Mouse (Mus musculus) CH12.LX (cell line): ENCODE results near the gene Borcs8. TPM values are rescaled to one million over a fixed set of nuclear protein-coding genes. Genes with fewer than 3 reads are reported as not detected.

Source experiments
- DNase-seq: peaks from one replicate; pipeline ENCODE4 v3.0.0-alpha.2; 2013; ENCODE audit errors: extremely low read depth
- H3K27ac ChIP-seq: 2 replicates; pipeline ENCODE4 v1.5.1; 2012; ENCODE audit warnings: low read depth, mild to moderate bottlenecking, control low read depth, moderate library complexity; ENCODE audit not compliant: insufficient read depth
- H3K27me3 ChIP-seq: replicated peaks from 2 replicates; pipeline ENCODE3; 2012; ENCODE audit warnings: inconsistent platforms
- H3K36me3 ChIP-seq, 2 experiments: replicated peaks in 1 of 2; 2 replicates each; pipeline versions ENCODE3 to v1.6.1; 2012; ENCODE audit warnings: inconsistent platforms in 1 of 2, low read length in 1 of 2, mild to moderate bottlenecking in 1 of 2, mixed read lengths in 1 of 2, moderate library complexity in 1 of 2; ENCODE audit not compliant: control insufficient read depth in 1 of 2, insufficient read depth in 1 of 2
- H3K4me1 ChIP-seq, 2 experiments: 2 replicates each; pipeline ENCODE4 v1.6.1; 2012; ENCODE audit warnings: inconsistent platforms in 1 of 2, moderate library complexity in 1 of 2; ENCODE audit not compliant: insufficient read depth in 2 of 2, control insufficient read depth in 1 of 2
- H3K4me2 ChIP-seq: 2 replicates; pipeline ENCODE4 v1.6.1; 2012; ENCODE audit warnings: low read depth, mild to moderate bottlenecking, control low read depth; ENCODE audit not compliant: poor library complexity, insufficient read depth, severe bottlenecking
- H3K4me3 ChIP-seq, 3 experiments: fragments of 150-350 bp in 1 of 3; sonication (generic) in 1 of 3; replicated peaks in 1 of 3; 2 replicates each; pipeline versions ENCODE3 to v1.5.1; 2011 to 2012; ENCODE audit warnings: low read depth in 2 of 3, low read length in 2 of 3, mild to moderate bottlenecking in 2 of 3, moderate library complexity in 2 of 3, control low read depth in 1 of 3, improper control_type of control experiment in 1 of 3, inconsistent platforms in 1 of 3, mixed read lengths in 1 of 3; ENCODE audit not compliant: poor library complexity in 1 of 3
- H3K79me2 ChIP-seq: replicated peaks from 2 replicates; pipeline ENCODE4 v1.6.1; 2012; ENCODE audit warnings: mild to moderate bottlenecking, moderate library complexity; ENCODE audit not compliant: control insufficient read depth, poor library complexity, insufficient read depth, severe bottlenecking; ENCODE audit errors: extremely low read depth
- H3K9ac ChIP-seq: 2 replicates; pipeline ENCODE4 v1.6.1; 2012; ENCODE audit warnings: low read depth, mild to moderate bottlenecking, control low read depth, moderate library complexity; ENCODE audit not compliant: insufficient read depth
- H3K9me3 ChIP-seq: replicated peaks from 2 replicates; pipeline ENCODE3; 2012; ENCODE audit warnings: low read length, inconsistent platforms, mixed read lengths
- BHLHE40 ChIP-seq: IDR thresholded peaks from 2 replicates; pipeline ENCODE4 v1.6.1; 2011; ENCODE audit warnings: mild to moderate bottlenecking, low read depth, low read length, improper control_type of control experiment
- CHD1 ChIP-seq: IDR thresholded peaks from 2 replicates; pipeline ENCODE4 v1.6.1; 2012; ENCODE audit warnings: low read depth, low read length, improper control_type of control experiment, inconsistent platforms
- CHD2 ChIP-seq: IDR thresholded peaks from 2 replicates; pipeline ENCODE4 v1.6.1; 2011; ENCODE audit warnings: low read length, improper control_type of control experiment
- CTCF ChIP-seq, 2 experiments: IDR thresholded peaks in 1 of 2; conservative IDR thresholded peaks in 1 of 2; 2 replicates each; pipeline ENCODE4 v1.5.1; 2011 to 2012; ENCODE audit warnings: low read depth in 2 of 2, low read length in 2 of 2, improper control_type of control experiment in 1 of 2, inconsistent platforms in 1 of 2, mild to moderate bottlenecking in 1 of 2, moderate library complexity in 1 of 2
- E2F4 ChIP-seq: IDR thresholded peaks from 2 replicates; pipeline ENCODE4 v1.6.1; 2011; ENCODE audit warnings: low read depth, low read length, improper control_type of control experiment; ENCODE audit not compliant: insufficient replicate concordance
- GABPA ChIP-seq: IDR thresholded peaks from 2 replicates; pipeline ENCODE4 v1.6.1; 2012; ENCODE audit warnings: low read depth, low read length, improper control_type of control experiment, inconsistent platforms; ENCODE audit not compliant: insufficient replicate concordance
- HCFC1 ChIP-seq: IDR thresholded peaks from 2 replicates; pipeline ENCODE4 v1.6.1; 2012; ENCODE audit warnings: low read depth, mild to moderate bottlenecking, inconsistent platforms, low read length, improper control_type of control experiment
- KAT2A ChIP-seq: IDR thresholded peaks from 2 replicates; pipeline ENCODE4 v1.6.1; 2012; ENCODE audit warnings: low read length, improper control_type of control experiment, inconsistent platforms; ENCODE audit not compliant: insufficient replicate concordance
- MAFK ChIP-seq: IDR thresholded peaks from 2 replicates; pipeline ENCODE4 v1.6.1; 2011; ENCODE audit warnings: low read length, improper control_type of control experiment; ENCODE audit not compliant: insufficient replicate concordance
- MAX ChIP-seq: IDR thresholded peaks from 2 replicates; pipeline ENCODE4 v1.6.1; 2011; ENCODE audit warnings: low read length, improper control_type of control experiment
- MAZ ChIP-seq: IDR thresholded peaks from 2 replicates; pipeline ENCODE4 v1.6.1; 2012; ENCODE audit warnings: low read depth, mild to moderate bottlenecking, inconsistent platforms, low read length, improper control_type of control experiment, moderate library complexity
- MXI1 ChIP-seq: IDR thresholded peaks from 2 replicates; pipeline ENCODE4 v1.6.1; 2011; ENCODE audit warnings: mild to moderate bottlenecking, low read depth, low read length, improper control_type of control experiment
- NRF1 ChIP-seq: IDR thresholded peaks from 2 replicates; pipeline ENCODE4 v1.6.1; 2014; ENCODE audit warnings: low read depth, mild to moderate bottlenecking, inconsistent platforms, low read length, improper control_type of control experiment, moderate library complexity
- PAX5 ChIP-seq: IDR thresholded peaks from 2 replicates; pipeline ENCODE4 v1.6.1; 2012; ENCODE audit warnings: low read length, inconsistent platforms, mixed read lengths
- POLR2A ChIP-seq: IDR thresholded peaks from 2 replicates; pipeline ENCODE4 v1.6.1; 2011; ENCODE audit warnings: low read depth, mild to moderate bottlenecking, improper control_type of control experiment, low read length
- RAD21 ChIP-seq: IDR thresholded peaks from 2 replicates; pipeline ENCODE4 v1.6.1; 2011; ENCODE audit warnings: low read depth, mild to moderate bottlenecking, low read length, improper control_type of control experiment, moderate library complexity
- SMC3 ChIP-seq: IDR thresholded peaks from 2 replicates; pipeline ENCODE4 v1.6.1; 2011; ENCODE audit warnings: low read depth, low read length, improper control_type of control experiment
- TBP ChIP-seq: conservative IDR thresholded peaks from 2 replicates; pipeline ENCODE4 v1.6.1; 2011; ENCODE audit warnings: low read depth, low read length, improper control_type of control experiment
- USF2 ChIP-seq: conservative IDR thresholded peaks from 2 replicates; pipeline ENCODE4 v1.6.1; 2011; ENCODE audit warnings: low read depth, low read length, improper control_type of control experiment
- ZNF384 ChIP-seq: IDR thresholded peaks from 2 replicates; pipeline ENCODE4 v1.6.1; 2012; ENCODE audit warnings: low read depth, low read length, improper control_type of control experiment, inconsistent platforms
- dilution Hi-C: fragments of 300-500 bp; cut with MboI; formaldehyde crosslinking; loops from 2 replicates; pipeline ENCODE4 v1.14.3; 2020; ENCODE audit warnings: low sequenced_read_pairs; ENCODE audit not compliant: extremely low pct_unique_long_range_greater_than_20kb, extremely low pct_ligation_motif_present
- in situ Hi-C: fragments of 300-500 bp; cut with MboI; formaldehyde crosslinking; loops from 3 replicates; pipeline ENCODE4 v1.14.3; 2019; ENCODE audit warnings: low sequenced_read_pairs, low pct_ligation_motif_present, low pct_unique_long_range_greater_than_20kb, mixed read lengths
- polyA plus RNA-seq: library from polyadenylated mRNA; unstranded; fragments of >175 nt; gene quantifications from 2 replicates; pipeline ENCODE4 v1.2.1, GENCODE M21; 2012; ENCODE audit warnings: low read depth; ENCODE audit not compliant: insufficient read length
- total RNA-seq, 2 experiments: library from RNA; depleted of rRNA; stranded (reverse); fragments of 300-350 nt in 1 of 2; fragments of >200 nt in 1 of 2; gene quantifications; 2 replicates each; pipeline ENCODE4 v1.2.3; 2012 to 2014

The Borcs8 gene
- total and polyA plus RNA-seq, 3 experiments: 22.2 to 56.4 (median 44.0) TPM

DNA sequence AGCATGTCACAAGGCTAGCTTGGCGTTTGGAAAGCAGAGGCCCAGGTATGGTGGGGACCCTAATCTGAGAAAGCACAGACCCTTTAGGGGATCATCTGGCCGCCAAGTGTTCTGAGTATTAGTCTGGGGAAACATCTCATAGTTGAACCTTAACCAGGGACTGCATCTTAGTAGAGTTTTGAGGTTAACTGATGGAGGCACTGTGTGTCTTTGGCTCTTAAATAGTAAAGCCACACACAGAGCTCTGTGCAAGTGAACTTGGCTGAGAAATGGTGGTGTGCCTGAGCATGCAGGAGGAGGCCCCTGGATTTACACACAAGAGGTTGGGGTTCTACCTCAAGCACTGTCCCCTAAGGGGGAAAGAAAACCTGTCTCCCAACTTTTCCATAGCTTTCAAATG, 38.9 kb downstream of the Borcs8 start:
- peaks cover 12 to 24% of the 10 kb centered on the region in 2 experiments; a peak in 3 of 4 replicates for H3K4me1 ChIP-seq
- dilution Hi-C loops: no loop called here

DNA sequence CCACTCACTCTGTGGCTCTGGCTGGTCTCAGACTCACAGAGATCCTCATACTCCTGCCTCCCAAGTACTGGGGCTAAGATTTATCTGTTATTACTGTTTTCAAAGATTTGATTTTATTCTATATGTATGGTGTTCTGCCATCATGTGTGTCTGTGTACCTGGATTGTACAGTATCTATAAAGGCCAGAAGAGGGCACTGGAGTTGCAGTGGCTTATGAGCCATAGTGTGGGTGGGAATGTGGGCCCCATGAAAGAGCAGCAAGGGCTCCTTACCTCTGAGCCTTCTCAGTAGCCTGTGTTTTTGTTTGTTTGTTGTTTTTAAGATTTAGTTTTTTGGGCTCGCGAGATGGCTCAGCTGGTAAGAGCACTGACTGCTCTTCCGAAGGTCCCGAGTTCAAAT, 39.8 kb downstream of the Borcs8 start:
- Histone ChIP-seq H3K9ac (no peak overlapping the region), H3K27me3 (no peaks in the 10 kb centered on the region), H3K4me2 (no peak overlapping the region), H3K4me1 (peaks cover 5 to 16% of the 10 kb centered on the region in 2 experiments; a peak in 3 of 4 replicates), H3K4me3 (no peak overlapping the region), H3K36me3 (peaks cover 56 to 77% of the 10 kb centered on the region in 2 experiments), H3K9me3 (no peaks in the 10 kb centered on the region), H3K79me2 (no peaks in the 10 kb centered on the region; the same call in 1 of the 2 replicates), H3K27ac (no peak overlapping the region)
- DNase-seq: no peak
- TF ChIP-seq CTCF (conservative IDR thresholded peaks at IDR 0.05 in 1 of 2, IDR thresholded peaks at IDR 0.05 in 1 of 2; ENCODE audit: low read depth in 2 of 2, low read length in 2 of 2) (peak in 1 of 2 experiments; percentile 53; a peak in 2 of 4 replicates), NRF1 (no peak), SMC3 (peak; percentile 36), RAD21 (peak; percentile 40)
- dilution Hi-C loops (no loop called here), in situ Hi-C loops (no loop called here)

More for the DNA sequence above, 38.9 kb downstream of the Borcs8 start:
- H3K36me3 ChIP-seq: peaks cover 51 to 71% of the 10 kb centered on the region in 2 experiments
- no peaks in the 10 kb centered on the region for H3K27me3 ChIP-seq
- H3K9ac ChIP-seq: no peak overlapping the region
- no peaks in the 10 kb centered on the region for H3K9me3 ChIP-seq
- H3K4me3 ChIP-seq: no peak overlapping the region
- TF ChIP-seq CHD1 (no peak), MAFK (no peak), RAD21 (no peak), HCFC1 (no peak), TBP (no peak), BHLHE40 (no peak), PAX5 (no peak), KAT2A (no peak), MAX (no peak), ZNF384 (no peak), POLR2A (no peak), NRF1 (no peak), MAZ (no peak), MXI1 (no peak), E2F4 (no peak), GABPA (no peak), CHD2 (no peak), USF2 (no peak)
- TF ChIP-seq, all 38 proteins: peak for 0
- in situ Hi-C loops: no loop called here
- H3K4me2 ChIP-seq: no peak overlapping the region
- peaks cover 7% of the 10 kb centered on the region for H3K79me2 ChIP-seq
- DNase-seq: no peak
- no peak overlapping the region for H3K27ac ChIP-seq
